Mouse (Mus musculus): ENCODE results near the gene AA467197. TPM values are rescaled to one million over a fixed set of nuclear protein-coding genes. Genes with fewer than 3 reads are reported as not detected.
A peak's percentile ranks its signal among the peaks of the same experiment; 100 is the strongest.

The AA467197 gene
- polyA plus RNA-seq, 1 experiment from 2014 or later, result 0.35 TPM

- DNase-seq (ENCODE audit: low spot score), result no peak
- Histone ChIP-seq H3K36me3 (replicated peaks) (no peaks in the 10 kb centered on the region), H3K9me3 (no peaks in the 10 kb centered on the region), H3K27ac (replicated peaks) (no peak overlapping the region), H3K4me3 (no peak overlapping the region), H3K4me1 (no peaks in the 10 kb centered on the region), H3K27me3 (replicated peaks; ENCODE audit: low read depth, poor library complexity, severe bottlenecking) (no peaks in the 10 kb centered on the region)
- WGBS, result 59% methylated on average over 4 of the region's 4 CpGs
These were observed 18.1 kb upstream of the AA467197 start for GRCm38 (mm10) chr2:122618719-122619118.

DNA sequence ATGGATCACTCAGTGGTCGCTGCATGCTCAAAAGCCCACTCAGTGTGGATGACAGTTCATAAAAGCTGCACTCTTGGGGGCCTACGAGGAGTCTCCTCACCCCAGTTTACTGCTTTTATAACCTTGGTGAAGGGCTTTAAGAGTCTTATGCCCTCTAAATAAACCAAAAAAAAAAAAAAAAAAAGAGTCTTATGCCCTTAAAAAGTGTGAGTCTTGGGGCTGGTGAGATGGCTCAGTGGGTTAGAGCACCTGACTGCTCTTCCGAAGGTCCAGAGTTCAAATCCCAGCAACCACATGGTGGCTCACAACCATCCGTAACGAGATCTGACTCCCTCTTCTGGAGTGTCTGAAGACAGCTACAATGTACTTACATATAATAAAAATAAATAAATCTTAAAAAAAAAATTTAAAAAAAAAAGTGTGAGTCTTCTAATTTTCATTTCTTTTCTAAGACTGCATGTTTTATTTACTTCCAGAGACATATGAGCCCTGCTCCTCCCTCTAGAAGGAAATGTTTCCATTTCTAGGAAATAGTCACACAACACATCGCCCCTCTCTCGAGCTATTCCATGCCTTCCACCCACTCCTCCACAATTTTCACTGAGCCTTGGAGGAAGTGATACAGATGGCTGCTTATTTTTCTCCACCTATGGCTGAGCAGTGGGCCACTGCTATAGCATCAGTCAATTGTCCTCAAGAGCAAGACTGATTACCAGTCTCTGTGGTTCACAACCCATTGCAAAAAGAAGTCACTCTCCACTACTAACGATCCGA lies 15.3 kb upstream of the AA467197 start:
- 85% methylated on average over 9 of the region's 9 CpGs for WGBS
- H3K4me1 ChIP-seq, result no peaks in the 10 kb centered on the region
- no peaks in the 10 kb centered on the region for H3K36me3 ChIP-seq (replicated peaks)
- H3K27ac ChIP-seq (replicated peaks), result no peak overlapping the region
- no peaks in the 10 kb centered on the region for H3K9me3 ChIP-seq
- no peak for DNase-seq (ENCODE audit: low spot score)
- H3K4me3 ChIP-seq, result no peak overlapping the region
- no peaks in the 10 kb centered on the region; the same call in 1 of the 2 replicates for H3K27me3 ChIP-seq (replicated peaks; ENCODE audit: low read depth, poor library complexity, severe bottlenecking)

DNA sequence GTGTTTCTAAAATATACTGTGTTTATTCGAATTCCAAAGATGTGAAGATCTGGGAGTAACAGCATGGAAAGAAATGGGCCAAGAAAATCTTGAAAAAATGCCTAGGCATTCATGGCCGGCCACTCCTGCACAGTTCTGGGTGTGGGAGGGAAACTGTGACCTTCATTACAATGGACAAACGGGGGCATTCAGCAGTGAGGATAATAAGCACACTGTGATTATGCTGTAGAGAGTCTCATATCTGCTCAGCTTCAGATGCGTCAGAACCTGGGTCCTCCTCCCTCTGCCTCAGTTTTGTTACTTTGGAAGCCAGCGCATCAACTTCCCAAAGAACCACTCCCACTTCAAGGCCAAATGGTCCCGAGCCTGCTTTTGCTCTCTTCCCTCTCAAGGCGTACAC lies 10.9 kb upstream of the AA467197 start:
- WGBS, result 75% methylated on average over 7 of the region's 7 CpGs
- H3K9me3 ChIP-seq, result no peaks in the 10 kb centered on the region
- no peak overlapping the region for H3K27ac ChIP-seq (replicated peaks)
- no peaks in the 10 kb centered on the region; the same call in 1 of the 2 replicates for H3K27me3 ChIP-seq (replicated peaks; ENCODE audit: low read depth, poor library complexity, severe bottlenecking)
- DNase-seq (ENCODE audit: low spot score), result no peak
- H3K36me3 ChIP-seq (replicated peaks), result no peaks in the 10 kb centered on the region
- no peak overlapping the region for H3K4me3 ChIP-seq
- peaks cover 3% of the 10 kb centered on the region; the same call in 1 of the 2 replicates for H3K4me1 ChIP-seq

- WGBS, result 3% methylated on average over 7 of the region's 7 CpGs
- H3K27me3 ChIP-seq (replicated peaks; ENCODE audit: low read depth, poor library complexity, severe bottlenecking), result no peaks in the 10 kb centered on the region; the same call in 1 of the 2 replicates
- H3K9me3 ChIP-seq, result no peaks in the 10 kb centered on the region
- DNase-seq (ENCODE audit: low spot score), result peak; percentile 79
- no peak overlapping the region for H3K27ac ChIP-seq (replicated peaks)
- no peak overlapping the region for H3K4me3 ChIP-seq
- H3K36me3 ChIP-seq (replicated peaks), result peaks cover 18% of the 10 kb centered on the region
- peaks cover 17% of the 10 kb centered on the region for H3K4me1 ChIP-seq
These were observed 7.8 kb upstream of the AA467197 start for GRCm38 (mm10) chr2:122628976-122629375.

GRCm38 (mm10) chr2:122629871-122630270 lies 6.9 kb upstream of the AA467197 start:
- Histone ChIP-seq H3K27ac (replicated peaks) (0 out of 2 replicates have a peak overlapping the region, but pooled peaks have one; percentile 94), H3K36me3 (replicated peaks) (peaks cover 27% of the 10 kb centered on the region), H3K4me3 (peak overlapping the region; percentile 96), H3K4me1 (peaks cover 17% of the 10 kb centered on the region), H3K9me3 (no peaks in the 10 kb centered on the region), H3K27me3 (replicated peaks; ENCODE audit: low read depth, poor library complexity, severe bottlenecking) (no peaks in the 10 kb centered on the region; the same call in 1 of the 2 replicates)
- no peak for DNase-seq (ENCODE audit: low spot score)
- WGBS, result 70% methylated on average over 6 of the region's 6 CpGs

GRCm38 (mm10) chr2:122630465-122631225 lies 6.1 kb upstream of the AA467197 start:
- Histone ChIP-seq H3K4me3 (peak overlapping the region; percentile 96), H3K9me3 (no peaks in the 10 kb centered on the region), H3K27ac (replicated peaks) (peak overlapping the region; percentile 94), H3K27me3 (replicated peaks; ENCODE audit: low read depth, poor library complexity, severe bottlenecking) (no peaks in the 10 kb centered on the region; the same call in 1 of the 2 replicates), H3K36me3 (replicated peaks) (peaks cover 27% of the 10 kb centered on the region), H3K4me1 (peaks cover 17% of the 10 kb centered on the region)
- peak; percentile 88 for DNase-seq (ENCODE audit: low spot score)
- WGBS, result under 1% methylated on average over 75 of the region's 75 CpGs

DNA sequence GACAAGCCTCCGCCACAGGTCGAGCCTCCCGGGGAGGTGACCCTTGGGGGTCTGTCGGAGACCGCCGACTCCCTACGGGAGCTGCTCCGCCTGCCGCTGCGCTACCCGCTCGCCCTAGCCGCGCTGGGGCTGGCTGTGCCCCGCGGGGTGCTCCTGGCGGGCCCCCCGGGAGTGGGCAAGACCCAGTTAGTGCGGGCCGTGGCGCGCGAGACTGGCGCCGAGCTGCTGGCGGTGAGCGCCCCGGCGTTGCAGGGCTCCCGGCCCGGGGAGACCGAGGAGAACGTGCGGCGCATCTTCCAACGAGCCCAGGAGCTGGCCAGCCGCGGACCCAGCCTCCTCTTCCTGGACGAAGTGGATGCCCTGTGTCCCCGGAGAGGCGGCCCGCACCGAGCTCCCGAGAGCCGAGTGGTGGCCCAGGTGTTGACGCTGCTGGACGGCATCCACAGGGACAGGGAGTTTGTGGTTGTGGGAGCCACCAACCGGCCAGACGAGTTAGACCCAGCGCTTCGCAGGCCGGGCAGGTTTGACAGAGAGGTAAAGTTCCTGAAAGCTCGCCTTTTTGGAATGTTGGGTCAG lies 5.5 kb upstream of the AA467197 start:
- H3K27me3 ChIP-seq (replicated peaks; ENCODE audit: low read depth, poor library complexity, severe bottlenecking), result no peaks in the 10 kb centered on the region; the same call in 1 of the 2 replicates
- H3K4me3 ChIP-seq, result peak overlapping the region; percentile 96
- under 1% methylated on average over 53 of the region's 53 CpGs for WGBS
- H3K36me3 ChIP-seq (replicated peaks), result peaks cover 27% of the 10 kb centered on the region
- peaks cover 17% of the 10 kb centered on the region for H3K4me1 ChIP-seq
- H3K9me3 ChIP-seq, result no peaks in the 10 kb centered on the region
- peak overlapping the region; percentile 94 for H3K27ac ChIP-seq (replicated peaks)
- DNase-seq (ENCODE audit: low spot score), result peak; percentile 70

GRCm38 (mm10) chr2:122637526-122637997 lies 776 bp downstream of the AA467197 start:
- Histone ChIP-seq H3K27me3 (replicated peaks; ENCODE audit: low read depth, poor library complexity, severe bottlenecking) (peaks cover 33% of the 10 kb centered on the region), H3K27ac (replicated peaks) (no peak overlapping the region), H3K4me3 (peak overlapping the region; percentile 59), H3K9me3 (no peaks in the 10 kb centered on the region), H3K36me3 (replicated peaks) (peaks cover 22% of the 10 kb centered on the region), H3K4me1 (no peaks in the 10 kb centered on the region)
- 1% methylated on average over 36 of the region's 36 CpGs for WGBS
- peak; percentile 83 for DNase-seq (ENCODE audit: low spot score)

GRCm38 (mm10) chr2:122638029-122638428 lies 1.2 kb downstream of the AA467197 start:
- 38% methylated on average over 12 of the region's 12 CpGs for WGBS
- Histone ChIP-seq H3K9me3 (no peaks in the 10 kb centered on the region), H3K4me1 (no peaks in the 10 kb centered on the region), H3K27ac (replicated peaks) (no peak overlapping the region), H3K4me3 (peak overlapping the region; percentile 59), H3K27me3 (replicated peaks; ENCODE audit: low read depth, poor library complexity, severe bottlenecking) (peaks cover 33% of the 10 kb centered on the region), H3K36me3 (replicated peaks) (peaks cover 18% of the 10 kb centered on the region)
- DNase-seq (ENCODE audit: low spot score), result no peak

- no peak overlapping the region for H3K27ac ChIP-seq (replicated peaks)
- H3K9me3 ChIP-seq, result no peaks in the 10 kb centered on the region
- peaks cover 33% of the 10 kb centered on the region for H3K27me3 ChIP-seq (replicated peaks; ENCODE audit: low read depth, poor library complexity, severe bottlenecking)
- 45% methylated on average over 5 of the region's 5 CpGs for WGBS
- no peak overlapping the region for H3K4me3 ChIP-seq
- H3K36me3 ChIP-seq (replicated peaks), result peaks cover 11% of the 10 kb centered on the region
- no peaks in the 10 kb centered on the region for H3K4me1 ChIP-seq
- no peak for DNase-seq (ENCODE audit: low spot score)
These were observed 1.9 kb downstream of the AA467197 start for GRCm38 (mm10) chr2:122638673-122639072.

- Histone ChIP-seq H3K27me3 (replicated peaks; ENCODE audit: low read depth, poor library complexity, severe bottlenecking) (no peaks in the 10 kb centered on the region), H3K9me3 (no peaks in the 10 kb centered on the region), H3K27ac (replicated peaks) (no peak overlapping the region), H3K36me3 (replicated peaks) (no peaks in the 10 kb centered on the region), H3K4me3 (no peak overlapping the region), H3K4me1 (no peaks in the 10 kb centered on the region)
- 62% methylated on average over 17 of the region's 17 CpGs for WGBS
- DNase-seq (ENCODE audit: low spot score), result no peak
These were observed 15.6 kb downstream of the AA467197 start for GRCm38 (mm10) chr2:122652096-122653084.

Measured in embryonic facial prominence, embryonic 10.5 days (tissue).